Mouse (Mus musculus) thymus, adult 2 months (tissue): ENCODE results near the gene Zfp958. TPM values are rescaled to one million over a fixed set of nuclear protein-coding genes. Genes with fewer than 3 reads are reported as not detected.
"Not testable (repeated sequence)": the region's sequence is repeated elsewhere in the genome, so short reads cannot be mapped to it uniquely, and the experiment has no call there.

ENCODE experiments used
- DNase-seq: peaks from one replicate; pipeline ENCODE4 v3.0.0; 2021
- H3K27ac ChIP-seq: fragments of 200-500 bp; 2 replicates; pipeline ENCODE4 v1.5.1; 2012; ENCODE audit warnings: low read length, control low read depth; ENCODE audit not compliant: control insufficient read depth, insufficient read depth
- H3K27me3 ChIP-seq: fragments of 200-500 bp; 2 replicates; pipeline ENCODE4 v1.6.1; 2012; ENCODE audit warnings: mild to moderate bottlenecking, low read length, moderate library complexity, mixed read lengths; ENCODE audit not compliant: control insufficient read depth, insufficient read depth
- H3K36me3 ChIP-seq: fragments of 200-500 bp; 2 replicates; pipeline ENCODE4 v1.6.1; 2012; ENCODE audit warnings: mild to moderate bottlenecking, low read length, moderate library complexity; ENCODE audit not compliant: control insufficient read depth, insufficient read depth
- H3K4me1 ChIP-seq: fragments of 200-500 bp; replicated peaks from 2 replicates; pipeline ENCODE4 v1.6.1; 2012; ENCODE audit warnings: low read length; ENCODE audit not compliant: control insufficient read depth, insufficient read depth
- H3K4me3 ChIP-seq: fragments of 200-500 bp; 2 replicates; pipeline ENCODE4 v1.5.1; 2012; ENCODE audit warnings: mild to moderate bottlenecking, low read length, control low read depth, moderate library complexity; ENCODE audit not compliant: control insufficient read depth, insufficient read depth
- CTCF ChIP-seq: fragments of 200-500 bp; IDR thresholded peaks from 2 replicates; pipeline ENCODE4 v1.5.1; 2012; ENCODE audit warnings: mild to moderate bottlenecking, control low read depth, low read length, moderate library complexity, borderline replicate concordance; ENCODE audit not compliant: control insufficient read depth, poor library complexity, insufficient read depth; ENCODE audit errors: extremely low read depth
- POLR2A ChIP-seq: fragments of 200-500 bp; IDR thresholded peaks from 2 replicates; pipeline ENCODE4 v1.6.1; 2012; ENCODE audit warnings: mild to moderate bottlenecking, low read length, control low read depth, moderate library complexity; ENCODE audit not compliant: control insufficient read depth, poor library complexity, insufficient read depth; ENCODE audit errors: extremely low read depth
- WGBS: fragments of 180-500 bp; shearing (Covaris S2); methylation state at CpG from one replicate; pipeline ENCODE4 v1.1.7; 2018; 5-methylcytosine and 5-hydroxymethylcytosine counted together
- polyA plus RNA-seq: library from polyadenylated mRNA; depleted of rRNA; stranded (reverse); fragments of >200 nt; gene quantifications from 2 replicates; pipeline ENCODE4 v1.2.3, GENCODE M21; 2012

Zfp958 gene
- polyA plus RNA-seq, 1 experiment: 1.9 TPM

GRCm38 (mm10) chr8:4627349-4627748 is 14.4 kb downstream of the Zfp958 start:
- no peaks in the 10 kb centered on the region for H3K27me3 ChIP-seq
- TF ChIP-seq POLR2A: no peak
- TF ChIP-seq CTCF: no peak
- H3K27ac ChIP-seq: no peak overlapping the region
- H3K4me1 ChIP-seq: no peaks in the 10 kb centered on the region
- peaks cover 41% of the 10 kb centered on the region for H3K36me3 ChIP-seq
- H3K4me3 ChIP-seq: no peak overlapping the region
- 90% methylated on average over 1 of the region's 1 CpGs for WGBS
- DNase-seq: no peak

DNA sequence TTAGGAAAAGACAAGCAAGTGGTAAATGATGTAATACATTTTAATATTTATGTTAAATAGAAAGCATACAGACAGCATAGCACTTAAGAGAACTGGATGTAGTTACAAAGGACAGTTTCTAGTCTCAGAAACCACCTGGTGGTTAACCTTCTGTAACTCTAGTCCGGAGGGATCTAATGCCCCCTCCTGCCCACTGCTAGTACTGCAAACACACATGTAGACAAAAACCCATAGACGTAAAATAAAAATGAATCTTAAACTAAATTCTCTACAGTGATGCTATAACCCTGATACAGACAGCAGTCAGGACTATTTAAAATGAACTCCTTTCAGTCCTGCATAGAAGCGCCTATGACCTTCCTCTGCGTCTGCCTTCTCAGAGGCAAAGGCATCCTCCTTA is 24.1 kb downstream of the Zfp958 start:
- no peak overlapping the region for H3K4me3 ChIP-seq
- H3K36me3 ChIP-seq: no peaks in the 10 kb centered on the region
- H3K27ac ChIP-seq: no peak overlapping the region
- no peaks in the 10 kb centered on the region for H3K27me3 ChIP-seq
- H3K4me1 ChIP-seq: no peaks in the 10 kb centered on the region
- 91% methylated on average over 4 of the region's 4 CpGs for WGBS
- peak; percentile 24 for DNase-seq
- TF ChIP-seq CTCF: no peak
- TF ChIP-seq POLR2A: no peak

DNA sequence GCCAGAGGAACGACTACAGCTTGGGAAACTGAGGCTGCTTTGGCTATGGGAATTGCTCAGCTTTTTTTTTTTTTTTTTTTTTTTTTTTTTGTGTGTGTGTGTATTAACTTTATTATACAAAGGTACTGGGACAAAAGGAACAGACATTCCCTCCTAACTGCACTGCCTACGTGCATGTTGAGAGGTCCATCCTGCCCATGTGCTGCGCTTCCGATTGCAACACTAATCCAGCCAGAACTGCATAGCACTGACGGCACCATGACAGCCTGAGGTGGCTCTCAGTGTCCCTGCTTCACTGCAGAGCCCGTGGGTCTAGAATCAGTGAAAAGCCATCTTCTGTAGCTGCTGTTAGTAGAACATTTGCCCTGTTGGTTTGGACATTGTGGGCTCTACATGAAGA is 30.0 kb downstream of the Zfp958 start:
- not testable (repeated sequence) for H3K27ac ChIP-seq, H3K4me3 ChIP-seq, H3K4me1 ChIP-seq, H3K27me3 ChIP-seq, H3K36me3 ChIP-seq, DNase-seq
- WGBS: 91% methylated on average over 6 of the region's 6 CpGs

DNA sequence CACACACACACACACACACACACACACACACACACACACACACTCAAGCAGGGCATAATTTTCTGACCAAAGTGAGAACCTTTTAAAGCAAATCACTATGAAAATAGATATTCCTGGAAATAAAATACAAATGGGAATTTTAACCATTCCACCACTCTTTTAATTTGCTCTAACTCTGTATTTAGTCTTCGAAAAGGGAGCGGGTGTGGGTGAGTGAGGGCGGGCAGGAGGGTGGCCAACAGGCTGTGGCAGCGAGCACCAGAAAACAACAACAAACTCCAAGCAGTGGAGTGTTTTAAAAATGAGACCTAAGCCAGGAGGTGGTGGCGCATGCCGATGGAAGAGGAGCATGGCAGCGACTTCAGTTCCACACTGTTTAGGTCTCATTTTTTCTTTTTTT is 43.6 kb downstream of the Zfp958 start:
- Histone ChIP-seq H3K27ac (no peak overlapping the region), H3K4me1 (no peaks in the 10 kb centered on the region), H3K36me3 (no peaks in the 10 kb centered on the region), H3K4me3 (no peak overlapping the region), H3K27me3 (no peaks in the 10 kb centered on the region)
- 90% methylated on average over 7 of the region's 7 CpGs for WGBS
- peak; percentile 18 for DNase-seq
- TF ChIP-seq POLR2A (no peak), CTCF (no peak)

GRCm38 (mm10) chr8:4675191-4676003 is 62.4 kb downstream of the Zfp958 start:
- Histone ChIP-seq H3K27me3 (no peaks in the 10 kb centered on the region), H3K36me3 (no peaks in the 10 kb centered on the region), H3K4me3 (no peak overlapping the region), H3K27ac (no peak overlapping the region), H3K4me1 (peaks cover 4% of the 10 kb centered on the region)
- 93% methylated on average over 17 of the region's 17 CpGs for WGBS
- DNase-seq: no peak
- TF ChIP-seq POLR2A: no peak
- TF ChIP-seq CTCF: no peak

GRCm38 (mm10) chr8:4676586-4676985 is 63.6 kb downstream of the Zfp958 start:
- Histone ChIP-seq H3K27me3 (no peaks in the 10 kb centered on the region), H3K36me3 (no peaks in the 10 kb centered on the region), H3K4me1 (peaks cover 4% of the 10 kb centered on the region), H3K27ac (no peak overlapping the region), H3K4me3 (no peak overlapping the region)
- WGBS: 80% methylated on average over 7 of the region's 7 CpGs
- peak; percentile 13 for DNase-seq
- TF ChIP-seq CTCF: no peak
- no peak for TF ChIP-seq POLR2A
